Mouse (Mus musculus) urinary bladder, postnatal 0 days (tissue): ENCODE measurements around the gene Miga2. TPM values are rescaled to one million over a fixed set of nuclear protein-coding genes. Genes with fewer than 3 reads are reported as not detected.

ENCODE experiments used
- microRNA-seq: library from miRNA; unstranded; fragments of <30 nt; microRNA quantifications from one replicate; pipeline ENCODE4, GENCODE M21; 2016
- polyA plus RNA-seq: library from polyadenylated mRNA; unstranded; fragments of >200 nt; fragmentation: Nextera tagmentation; extraction: Ambion mirVana; gene quantifications from 2 replicates; pipeline ENCODE4 v1.2.1, GENCODE M21; 2015

Miga2 gene
- polyA plus RNA-seq, result 13.9 and 15.1 TPM in 2 replicates

GRCm38 (mm10) chr2:30363773-30364650 lies at the start of gene Miga2:
TSS of gene Miga2 (plus strand) at chr2:30364233.

GRCm38 (mm10) chr2:30358533-30359531 lies 5.2 kb upstream of the Miga2 start, which contains the start of gene Sh3glb2:
TSS of gene Sh3glb2 (minus strand) at chr2:30359337.

GRCm38 (mm10) chr2:30392114-30392576 lies 28.1 kb downstream of the Miga2 start, which contains the start of gene Dolpp1:
TSS of gene Dolpp1 (plus strand) at chr2:30392254.

GRCm38 (mm10) chr2:30415157-30415935 lies 51.3 kb downstream of the Miga2 start, which contains the start of gene Crat:
TSS of gene Crat (minus strand) at chr2:30415813.

GRCm38 (mm10) chr2:30415936-30416648 lies 52.1 kb downstream of the Miga2 start, which contains the start of gene Ptpa:
TSS of gene Ptpa (plus strand) at chr2:30416039.

Small RNA genes within 50 kb of the gene (microRNA-seq; reads per million reads assigned to microRNA genes)
- gene Gm47292, result not detected

Other genes starting within 250 kb of the Miga2 start
- 3.5 and 4.2 TPM in 2 replicates for gene Zer1, start 239.6 kb upstream of the Miga2 start, polyA plus RNA-seq
- 2.2 and 4.1 TPM in 2 replicates for gene Tbc1d13, start 230.5 kb upstream of the Miga2 start, polyA plus RNA-seq
- 22.8 TPM in 2 replicates for gene Endog, start 192.7 kb upstream of the Miga2 start, polyA plus RNA-seq
- 25.1 and 25.8 TPM in 2 replicates for gene Spout1, start 185.8 kb upstream of the Miga2 start, polyA plus RNA-seq
- gene Kyat1, start 158.4 kb upstream of the Miga2 start, polyA plus RNA-seq, result 11.6 and 13.6 TPM in 2 replicates
- 27.9 and 29.2 TPM in 2 replicates for gene Lrrc8a, start 126.5 kb upstream of the Miga2 start, polyA plus RNA-seq
- gene Gm28035, start 123.7 kb upstream of the Miga2 start, polyA plus RNA-seq, result 0.06 and 0.07 TPM in 2 replicates
- 7.8 and 8.7 TPM in 2 replicates for gene Phyhd1, start 98.0 kb upstream of the Miga2 start, polyA plus RNA-seq
- not detected in 2 replicates for gene Gm28038, start 83.2 kb upstream of the Miga2 start, polyA plus RNA-seq
- gene Dolk, start 77.9 kb upstream of the Miga2 start, polyA plus RNA-seq, result 22.8 and 24.4 TPM in 2 replicates
- gene Nup188, start 77.8 kb upstream of the Miga2 start, polyA plus RNA-seq, result 12.3 TPM in 2 replicates
- 77.9 and 87.5 TPM in 2 replicates for gene Sh3glb2, start 4.9 kb upstream of the Miga2 start, polyA plus RNA-seq
- gene Dolpp1, start 28.0 kb downstream of the Miga2 start, polyA plus RNA-seq, result 12.4 and 13.6 TPM in 2 replicates
- 21.3 and 24.3 TPM in 2 replicates for gene Crat, start 51.6 kb downstream of the Miga2 start, polyA plus RNA-seq
- 80.9 and 81.6 TPM in 2 replicates for gene Ptpa, start 51.8 kb downstream of the Miga2 start, polyA plus RNA-seq
- 1.1 and 1.2 TPM in 2 replicates for gene Ier5l, start 110.0 kb downstream of the Miga2 start, polyA plus RNA-seq
- 0.84 and 1.3 TPM in 2 replicates for gene Cstad, start 230.8 kb downstream of the Miga2 start, polyA plus RNA-seq